ENCODE assay signal across 16 mouse cellular contexts in genomic region chr17:30360654-30361053, GRCm38 (mm10).
A peak's percentile ranks its signal among the peaks of the same experiment; 100 is the strongest.
DNase-seq lines count a peak whose midpoint lies in the region; ATAC-seq and TF ChIP-seq lines count a peak whose summit lies in the region.
"Had no signal": no experiment of that assay in that cellular context is flagged by ENCODE, and none has a peak within 500 bp of the region (broad histone marks: within the 10 kb centered on the region; RNA-seq: fewer than 3 reads in every experiment).

No protein-coding gene starts in this region.

- no peaks in the 10 kb centered on the region for H3K36me3 ChIP-seq in lung, embryonic 16.5 days (ENCODE audit: control insufficient read depth, insufficient read depth, low read length)
- no peaks in the 10 kb centered on the region for H3K36me3 ChIP-seq in intestine, postnatal 0 days (ENCODE audit: control insufficient read depth, insufficient read depth)
- no peaks in the 10 kb centered on the region for H3K36me3 ChIP-seq in stomach, postnatal 0 days (ENCODE audit: control insufficient read depth, insufficient read depth, low read length)
- H3K36me3 ChIP-seq: neural tube, embryonic 15.5 days had no signal

- no peak overlapping the region for H3K4me2 ChIP-seq in lung, embryonic 16.5 days (ENCODE audit: low read depth, low read length)
- H3K4me2 ChIP-seq in intestine, postnatal 0 days (replicated peaks; ENCODE audit: low read depth): no peak overlapping the region
- no peak overlapping the region for H3K4me2 ChIP-seq in stomach, postnatal 0 days (replicated peaks; ENCODE audit: low read depth)
- H3K4me2 ChIP-seq: neural tube, embryonic 15.5 days had no signal

- TF ChIP-seq CTCF in gastrocnemius, adult 2 months (IDR thresholded peaks at IDR 0.05): no peak
- TF ChIP-seq CTCF in intestine, postnatal 0 days (IDR thresholded peaks at IDR 0.05; ENCODE audit: low read depth): no peak
- no peak for TF ChIP-seq CTCF in stomach, postnatal 0 days (IDR thresholded peaks at IDR 0.05; ENCODE audit: low read depth)

- intact Hi-C loops in gastrocnemius, adult 2 months (cut with DNase I): no loop called here

- H3K27ac ChIP-seq in gastrocnemius, adult 2 months: peak overlapping the region; percentile 58
- H3K27ac ChIP-seq in lung, embryonic 16.5 days (ENCODE audit: low read length): no peak overlapping the region; the same call in 1 of the 2 replicates
- H3K27ac ChIP-seq in intestine, postnatal 0 days (ENCODE audit: low read depth, low read length): no peak overlapping the region
- H3K27ac ChIP-seq in stomach, postnatal 0 days (replicated peaks): no peak overlapping the region
- H3K27ac ChIP-seq: liver, embryonic 14.5 days; neural tube, embryonic 15.5 days had no signal

- H3K27me3 ChIP-seq in lung, embryonic 16.5 days (ENCODE audit: control insufficient read depth, insufficient read depth, low read depth, low read length): no peaks in the 10 kb centered on the region
- H3K27me3 ChIP-seq in intestine, postnatal 0 days (replicated peaks; ENCODE audit: control insufficient read depth, insufficient read depth, low read length): no peaks in the 10 kb centered on the region
- no peaks in the 10 kb centered on the region for H3K27me3 ChIP-seq in stomach, postnatal 0 days (ENCODE audit: control insufficient read depth, insufficient read depth, low read length)
- H3K27me3 ChIP-seq: neural tube, embryonic 15.5 days had no signal

- H3K9ac ChIP-seq in lung, embryonic 16.5 days (ENCODE audit: low read length): no peak overlapping the region
- H3K9ac ChIP-seq in intestine, postnatal 0 days (ENCODE audit: low read depth, low read length): no peak overlapping the region
- H3K9ac ChIP-seq in stomach, postnatal 0 days (ENCODE audit: low read length): no peak overlapping the region
- H3K9ac ChIP-seq: forebrain, postnatal 0 days; liver, embryonic 14.5 days; neural tube, embryonic 15.5 days had no signal

- no peak for TF ChIP-seq EP300 in stomach, postnatal 0 days (optimal IDR thresholded peaks at IDR 0.05)

- WGBS in lung, embryonic 16.5 days: 29% methylated on average over 1 of the region's 1 CpGs
- 14% methylated on average over 1 of the region's 1 CpGs for whole genome bisulfite sequencing in intestine, postnatal 0 days
- WGBS in stomach, postnatal 0 days: 14% methylated on average over 1 of the region's 1 CpGs

- H3K9me3 ChIP-seq in lung, embryonic 16.5 days (ENCODE audit: control insufficient read depth, low read length): no peaks in the 10 kb centered on the region
- no peaks in the 10 kb centered on the region for H3K9me3 ChIP-seq in intestine, postnatal 0 days (ENCODE audit: control insufficient read depth)
- H3K9me3 ChIP-seq in stomach, postnatal 0 days (ENCODE audit: control insufficient read depth, low read length): no peaks in the 10 kb centered on the region
- H3K9me3 ChIP-seq: neural tube, embryonic 15.5 days had no signal

- no peak overlapping the region for H3K4me3 ChIP-seq in gastrocnemius, adult 2 months
- H3K4me3 ChIP-seq in lung, embryonic 16.5 days (ENCODE audit: low read length): no peak overlapping the region
- H3K4me3 ChIP-seq in intestine, postnatal 0 days (ENCODE audit: low read depth, low read length): no peak overlapping the region
- no peak overlapping the region for H3K4me3 ChIP-seq in stomach, postnatal 0 days (ENCODE audit: low read depth, low read length)
- H3K4me3 ChIP-seq: neural tube, embryonic 15.5 days had no signal

- peak; percentile 82 for ATAC-seq in lung, embryonic 16.5 days (ENCODE audit: low read depth)
- peak; percentile 69 for ATAC-seq in intestine, postnatal 0 days
- ATAC-seq in stomach, postnatal 0 days (ENCODE audit: low FRiP score, low TSS enrichment): peak; percentile 71; the same call in 1 of the 2 replicates
- ATAC-seq: forebrain, postnatal 0 days had no signal

- DNase-seq in gastrocnemius, adult 2 months: peak; percentile 33
- DNase-seq in gastrocnemius, adult 8-10 months (ENCODE audit: low spot score in 2 of 2): no peak
- DNase-seq in lung, adult 18-20 months: no peak
- DNase-seq in stomach, postnatal 0 days (ENCODE audit: low spot score): no peak
- DNase-seq in layer of hippocampus, adult 9-10 months (ENCODE audit: low spot score): no peak
- no peak for DNase-seq in urinary bladder, postnatal 10 days (ENCODE audit: low spot score)
- DNase-seq: adrenal gland, postnatal 10 days; forebrain, postnatal 0 days; heart, adult 18-20 months; heart, postnatal 14 days; kidney, postnatal 10 days; right cerebral cortex, postnatal 25 days had no signal

- H3K4me1 ChIP-seq in lung, embryonic 16.5 days (replicated peaks; ENCODE audit: control insufficient read depth, insufficient read depth, low read length): peaks cover 5% of the 10 kb centered on the region
- H3K4me1 ChIP-seq in intestine, postnatal 0 days (replicated peaks; ENCODE audit: control insufficient read depth, insufficient read depth, low read length): peaks cover 11% of the 10 kb centered on the region; the same call in 1 of the 2 replicates
- 0 out of 2 replicates have a peak, but pooled peaks cover 3% of the 10 kb centered on the region for H3K4me1 ChIP-seq in stomach, postnatal 0 days (replicated peaks; ENCODE audit: control insufficient read depth, insufficient read depth)
